Mouse (Mus musculus) retina, postnatal 1 day (tissue): ENCODE data around the gene Grid1.
A peak's percentile ranks its signal among the peaks of the same experiment; 100 is the strongest.

Source experiments
- DNase-seq: peaks from one replicate; pipeline ENCODE4 v3.0.0-alpha.2; 2012

Gene Grid1

DNA sequence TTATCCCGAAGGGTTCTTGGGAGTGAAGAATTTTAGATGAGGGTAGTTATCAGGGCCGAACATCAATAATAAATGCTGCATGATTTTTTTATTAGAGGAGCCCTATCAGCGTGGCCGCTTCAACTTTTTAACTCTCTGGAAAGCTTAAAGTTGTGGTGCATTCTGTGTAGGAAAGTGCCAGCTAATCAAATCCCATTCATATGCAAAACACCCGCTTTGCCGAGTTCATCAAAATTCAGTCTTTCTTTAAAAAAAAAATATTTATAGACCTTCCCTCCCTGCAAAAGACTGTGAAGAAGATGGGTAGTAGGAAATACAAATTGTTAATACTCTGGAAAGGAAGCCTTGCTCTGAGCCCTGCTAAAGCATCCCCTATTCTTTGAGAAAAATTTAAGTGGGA lies 99.3 kb downstream of the Grid1 start:
- no peak for DNase-seq

DNA sequence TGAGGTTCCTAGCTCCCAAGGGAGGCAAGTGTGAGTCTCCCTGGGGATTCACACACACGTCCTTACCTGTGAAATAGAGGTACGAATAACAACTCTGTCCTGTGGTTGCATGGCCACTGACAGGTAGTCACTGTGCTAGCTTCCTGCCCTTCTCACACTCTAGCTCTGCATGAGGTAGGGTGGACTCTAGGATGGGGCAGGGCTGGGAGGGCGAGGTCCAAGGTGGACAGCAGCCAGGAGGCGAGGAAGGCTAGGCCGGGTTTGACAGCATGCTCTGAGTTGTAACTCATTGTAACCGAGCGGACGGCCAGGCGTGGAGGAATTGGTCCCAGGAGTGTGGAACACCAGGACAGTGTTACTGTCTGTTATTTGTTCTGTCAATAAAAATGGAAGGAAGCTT lies 101.4 kb downstream of the Grid1 start:
- no peak for DNase-seq

DNA sequence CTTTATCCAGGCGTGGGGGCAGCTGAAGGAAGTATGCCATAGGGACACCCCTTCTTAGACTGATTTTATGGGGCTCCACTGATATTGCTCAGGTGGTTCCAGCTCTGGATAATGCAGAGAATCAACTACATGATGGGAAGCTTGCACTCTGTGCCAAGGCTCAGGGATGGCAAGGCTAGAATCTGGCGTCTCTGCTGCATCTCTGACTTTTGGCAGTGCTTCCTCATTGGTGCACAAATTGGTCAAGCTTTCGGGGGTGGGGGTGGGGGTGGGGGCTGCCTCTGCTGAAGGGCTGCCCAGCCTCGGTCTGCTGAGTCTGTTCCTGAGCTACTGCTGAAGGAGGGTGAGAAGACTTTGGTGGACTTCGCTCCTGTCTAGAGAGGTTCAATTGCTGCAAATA lies 105.1 kb downstream of the Grid1 start:
- no peak for DNase-seq

DNA sequence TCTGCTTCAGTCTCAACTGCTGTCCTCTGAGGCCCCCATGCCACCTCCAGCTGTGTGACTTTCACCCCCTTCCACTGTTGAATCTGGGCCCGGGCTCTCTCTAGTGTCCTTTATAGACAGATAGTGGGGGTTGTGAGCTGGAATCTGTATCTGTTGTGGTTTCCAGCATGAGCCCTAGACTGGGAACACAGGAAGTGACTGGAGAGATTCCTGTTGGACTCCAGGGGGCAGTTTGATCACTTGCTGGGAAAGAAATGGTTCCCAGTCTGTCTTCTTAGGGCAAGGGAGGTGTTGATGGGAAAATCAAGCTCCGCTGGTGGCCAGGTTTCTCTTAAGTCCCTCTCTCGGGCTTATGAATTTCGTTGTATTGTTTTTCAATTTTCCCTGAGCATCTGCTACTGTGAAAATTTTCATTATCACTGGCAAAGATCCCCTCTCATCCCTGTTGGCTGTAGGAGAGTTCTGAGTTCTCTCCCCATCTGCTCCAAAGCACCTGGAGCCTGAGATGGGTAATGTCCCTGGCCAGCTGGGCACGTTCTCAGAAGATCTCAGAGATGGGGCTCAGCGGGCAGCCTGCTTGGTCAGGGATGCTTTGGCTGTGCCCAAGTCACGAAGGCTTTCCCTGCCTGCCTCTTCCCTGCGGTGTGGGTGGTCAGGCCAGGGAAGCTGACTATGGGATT lies 110.3 kb downstream of the Grid1 start:
- DNase-seq, result no peak

DNA sequence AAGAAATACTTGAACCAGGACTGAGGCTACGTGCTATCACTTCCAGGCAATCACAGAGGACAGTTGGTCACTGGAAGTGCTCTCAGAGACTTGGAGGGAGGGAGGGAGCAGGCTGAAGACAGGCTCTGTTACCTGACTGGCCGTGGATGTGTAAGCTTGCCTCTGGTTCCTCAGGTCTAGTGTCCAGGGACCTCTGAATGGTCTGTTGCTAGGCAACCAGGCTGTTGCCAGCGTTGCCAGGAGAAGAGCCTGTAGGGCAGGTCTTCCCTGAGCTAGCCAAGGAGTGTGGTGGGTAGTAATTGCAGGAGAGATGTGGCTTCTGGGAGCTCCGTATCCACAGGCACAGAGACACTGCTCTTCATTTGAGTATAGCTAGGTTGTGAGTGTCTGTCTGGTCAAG lies 113.3 kb downstream of the Grid1 start:
- peak; percentile 39 for DNase-seq

DNA sequence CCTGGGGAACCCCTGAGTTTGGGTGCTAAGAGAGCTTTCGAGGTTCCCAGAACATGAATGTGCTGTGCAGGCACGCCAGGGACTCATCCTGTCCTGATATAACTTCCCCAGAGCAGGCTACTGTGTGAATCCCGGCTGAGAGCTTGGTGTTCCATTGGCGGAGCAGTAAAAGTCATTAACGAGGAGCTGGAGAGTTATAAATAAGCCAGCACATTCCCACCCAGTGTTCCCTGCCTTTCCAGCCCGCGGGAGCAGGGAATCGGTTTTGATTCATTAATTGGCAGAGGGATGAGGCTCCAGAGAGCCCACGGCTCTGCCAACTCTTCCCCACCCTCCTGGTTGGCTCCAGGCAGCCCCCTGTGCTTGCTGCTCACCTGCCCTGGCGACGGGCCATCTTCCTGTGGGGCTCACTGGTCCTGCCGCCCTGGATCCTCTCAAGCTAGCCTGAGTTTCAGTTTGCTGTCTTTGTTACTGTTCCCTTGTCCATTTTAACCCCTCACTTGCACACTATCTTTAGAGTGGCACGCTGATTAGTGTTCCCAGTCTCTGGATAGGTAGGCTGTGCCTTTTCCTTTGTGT lies 116.4 kb downstream of the Grid1 start:
- no peak for DNase-seq

DNA sequence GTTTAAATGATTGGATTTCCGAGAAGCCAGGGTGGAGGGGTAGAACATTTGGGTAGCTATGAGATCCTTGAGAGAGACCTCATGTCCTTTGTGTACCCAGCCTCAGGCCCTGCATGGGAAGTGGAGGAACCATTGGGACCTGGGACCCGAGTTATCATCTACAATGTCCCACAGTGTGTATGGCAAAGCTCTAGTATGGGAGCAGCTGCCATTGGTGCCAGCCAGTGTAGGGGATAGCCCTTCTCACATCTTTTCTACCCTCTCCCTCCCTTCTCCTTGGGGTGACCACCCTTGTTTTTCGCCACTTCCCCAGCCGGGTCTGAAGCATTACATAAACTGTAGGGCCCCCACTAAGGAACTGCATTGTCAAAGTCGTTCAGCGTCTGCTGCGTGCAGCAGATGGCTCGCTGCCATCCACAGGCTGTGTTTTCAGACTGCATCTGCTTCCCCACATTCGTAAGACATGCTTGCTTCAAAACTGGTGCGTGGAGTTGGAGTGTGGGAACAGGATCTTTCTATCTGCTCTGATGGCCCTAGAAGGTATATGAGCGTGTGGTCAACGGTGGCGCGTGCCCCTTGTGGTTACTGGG lies 124.6 kb downstream of the Grid1 start:
- no peak for DNase-seq

DNA sequence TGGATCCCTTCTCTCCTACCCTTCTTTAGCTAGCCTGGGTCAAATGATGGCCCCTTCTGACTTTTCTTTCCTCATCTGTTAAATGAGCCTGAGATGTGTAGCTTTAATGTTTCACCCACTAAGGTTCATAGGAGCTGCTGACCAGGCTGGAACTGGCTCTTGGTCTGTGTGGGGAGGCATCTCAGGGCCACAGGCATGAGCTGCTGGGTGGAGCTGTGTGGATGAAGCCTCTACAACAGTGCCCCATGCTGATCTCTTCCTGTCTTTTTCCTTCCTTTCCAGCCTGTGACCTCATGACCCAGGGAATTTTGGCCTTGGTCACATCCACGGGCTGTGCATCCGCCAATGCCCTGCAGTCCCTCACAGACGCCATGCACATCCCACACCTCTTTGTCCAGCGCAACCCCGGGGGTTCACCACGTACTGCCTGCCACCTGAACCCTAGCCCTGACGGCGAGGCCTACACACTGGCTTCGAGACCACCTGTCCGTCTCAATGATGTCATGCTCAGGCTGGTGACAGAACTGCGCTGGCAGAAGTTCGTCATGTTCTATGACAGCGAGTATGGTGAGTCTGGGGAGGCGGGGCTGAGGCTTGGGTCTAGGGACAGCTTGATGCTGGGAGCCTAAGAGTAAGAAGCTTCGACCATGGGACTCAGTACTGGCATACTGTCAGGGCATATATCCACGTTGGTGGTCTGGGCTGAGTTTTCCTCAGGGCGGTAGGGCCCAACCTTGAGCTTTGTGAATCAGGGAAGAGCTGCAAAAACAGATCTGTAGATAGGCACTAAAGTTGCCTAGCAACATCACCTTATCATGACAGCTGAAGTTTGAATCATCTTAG lies 125.8 kb downstream of the Grid1 start:
- no peak for DNase-seq

DNA sequence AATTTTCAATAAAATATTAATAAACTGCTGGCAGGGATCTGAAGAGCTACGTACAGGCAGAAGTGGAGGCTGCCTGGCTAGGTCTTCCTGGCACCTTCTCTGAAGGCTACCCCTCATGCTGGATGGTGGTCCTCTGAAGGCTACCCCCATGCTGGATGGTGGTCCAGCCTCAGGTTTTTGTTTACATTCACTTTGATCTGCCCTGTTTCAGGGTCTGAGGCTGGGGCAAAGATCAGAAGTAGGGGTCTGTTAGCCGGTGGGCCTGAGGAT lies 126.3 kb downstream of the Grid1 start:
- DNase-seq, result no peak

DNA sequence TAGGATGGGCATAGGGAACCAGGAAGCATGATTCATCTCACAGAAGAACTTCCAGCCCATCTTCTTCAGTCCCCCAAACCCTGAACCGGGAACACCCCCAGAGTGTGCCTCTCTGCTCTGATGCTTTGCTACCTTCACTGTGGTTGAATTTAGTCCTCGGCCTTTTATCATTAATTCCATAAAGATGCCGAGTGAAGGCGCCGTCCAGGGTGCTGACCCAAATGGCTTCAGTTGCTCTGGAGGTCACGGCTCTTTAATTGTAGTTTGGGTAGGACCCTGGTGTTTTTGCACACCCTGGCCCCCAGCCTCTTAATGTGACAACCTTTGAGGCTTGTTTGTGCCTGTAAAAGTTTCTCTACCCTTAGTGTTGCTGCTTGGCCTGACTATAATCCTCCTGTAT lies 128.3 kb downstream of the Grid1 start:
- no peak for DNase-seq

DNA sequence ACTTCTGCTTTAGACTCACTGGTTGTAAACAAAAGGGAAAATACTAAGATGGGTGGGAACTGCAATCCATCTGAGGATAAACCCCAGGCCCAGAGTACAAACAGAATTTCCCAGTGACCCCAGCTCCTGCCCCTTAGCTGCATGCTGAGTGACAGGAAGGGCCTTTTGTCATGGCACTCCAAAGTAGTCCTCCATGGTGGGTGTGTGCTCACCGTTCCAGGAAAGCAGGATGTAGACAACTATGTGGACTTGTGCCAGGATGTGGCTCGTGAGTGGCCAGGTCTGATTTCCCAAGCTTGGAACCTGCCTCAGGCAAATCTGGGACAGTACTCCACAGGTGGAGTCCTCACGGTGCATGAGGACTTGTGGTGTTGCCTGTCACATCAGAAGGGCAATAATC lies 132.4 kb downstream of the Grid1 start:
- no peak for DNase-seq

DNA sequence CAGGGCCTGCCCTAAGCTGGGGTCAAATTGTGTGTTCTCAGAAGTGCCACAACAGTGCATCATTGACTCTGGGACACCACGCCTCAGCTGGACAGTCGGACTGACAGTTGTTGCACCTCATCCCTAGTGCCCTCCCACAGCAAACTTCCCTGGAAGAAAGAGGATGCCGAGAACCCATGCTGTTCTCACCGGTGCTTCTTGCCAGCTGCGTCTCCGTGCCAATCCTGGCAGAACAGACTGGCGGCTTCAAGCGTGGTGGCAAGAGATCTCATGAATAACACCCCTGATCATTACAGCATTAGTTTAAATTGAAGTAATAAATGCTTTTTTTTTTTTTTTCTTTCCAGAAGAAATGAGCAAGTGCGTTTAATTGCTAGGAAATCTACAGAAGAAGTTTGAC lies 133.7 kb downstream of the Grid1 start:
- DNase-seq, result no peak

DNA sequence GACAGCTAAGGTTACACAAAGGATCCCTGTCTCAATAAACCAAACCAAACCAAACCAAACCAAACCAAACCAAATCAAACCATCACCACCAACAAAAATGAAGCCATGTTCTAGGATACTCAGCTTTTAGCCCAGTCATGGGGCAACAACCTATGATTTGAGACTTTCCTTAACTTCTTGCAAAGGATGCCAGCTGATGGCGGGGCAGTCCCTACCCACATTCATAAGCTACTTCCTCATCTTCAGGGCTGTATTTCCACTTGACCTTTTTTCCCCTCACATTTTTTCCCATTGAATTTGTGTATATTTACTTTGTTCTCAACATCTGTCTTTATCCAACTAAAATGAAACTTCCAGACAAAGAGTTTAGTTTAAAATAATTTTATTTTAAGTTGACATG lies 135.8 kb downstream of the Grid1 start:
- no peak for DNase-seq

DNA sequence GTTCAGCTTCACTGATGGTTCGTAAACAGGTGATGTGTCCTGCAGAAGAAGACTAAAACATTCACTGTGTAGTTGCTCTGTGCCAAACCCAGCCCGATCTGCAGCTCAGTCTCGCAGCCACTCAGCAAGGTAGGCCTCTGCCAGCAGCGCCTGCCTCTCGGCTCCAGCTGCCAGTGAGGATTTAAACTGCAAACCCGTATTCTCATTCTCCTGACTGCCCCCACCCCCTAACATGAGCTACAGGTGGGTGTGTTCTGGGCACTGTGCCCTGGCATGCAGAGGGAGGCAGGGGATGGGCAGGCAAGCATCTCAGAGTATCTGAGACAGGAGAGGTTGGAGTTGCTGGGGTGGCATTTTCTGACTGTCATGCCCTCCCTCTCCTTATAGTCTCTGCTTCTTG lies 140.3 kb downstream of the Grid1 start:
- DNase-seq, result no peak

DNA sequence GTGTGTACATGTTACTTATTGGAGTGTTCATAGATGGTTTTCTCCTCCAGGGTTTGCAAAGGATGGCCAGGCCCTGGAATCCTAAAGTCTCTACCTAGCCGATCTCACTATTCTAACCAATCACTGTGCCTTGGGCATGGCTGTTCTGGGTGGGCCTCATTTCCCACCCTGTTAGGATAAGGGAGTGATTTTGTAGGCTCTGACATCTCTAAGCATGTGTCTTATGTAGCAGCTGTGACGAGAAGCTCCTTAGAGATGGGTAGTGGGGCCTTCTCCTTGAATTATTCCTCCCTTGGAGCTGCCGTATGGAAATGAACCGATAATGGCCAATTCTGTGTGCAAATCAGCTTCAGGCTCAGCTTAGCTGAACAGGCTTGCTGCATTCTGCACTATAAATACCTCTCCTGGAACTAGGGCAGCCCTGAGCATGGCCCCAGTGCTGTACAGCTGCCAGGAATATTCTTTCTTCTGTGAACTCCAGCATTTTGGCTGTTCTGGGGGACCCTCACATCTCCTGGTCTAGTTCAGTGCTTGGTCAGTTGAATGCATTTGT lies 143.8 kb downstream of the Grid1 start:
- no peak for DNase-seq

DNA sequence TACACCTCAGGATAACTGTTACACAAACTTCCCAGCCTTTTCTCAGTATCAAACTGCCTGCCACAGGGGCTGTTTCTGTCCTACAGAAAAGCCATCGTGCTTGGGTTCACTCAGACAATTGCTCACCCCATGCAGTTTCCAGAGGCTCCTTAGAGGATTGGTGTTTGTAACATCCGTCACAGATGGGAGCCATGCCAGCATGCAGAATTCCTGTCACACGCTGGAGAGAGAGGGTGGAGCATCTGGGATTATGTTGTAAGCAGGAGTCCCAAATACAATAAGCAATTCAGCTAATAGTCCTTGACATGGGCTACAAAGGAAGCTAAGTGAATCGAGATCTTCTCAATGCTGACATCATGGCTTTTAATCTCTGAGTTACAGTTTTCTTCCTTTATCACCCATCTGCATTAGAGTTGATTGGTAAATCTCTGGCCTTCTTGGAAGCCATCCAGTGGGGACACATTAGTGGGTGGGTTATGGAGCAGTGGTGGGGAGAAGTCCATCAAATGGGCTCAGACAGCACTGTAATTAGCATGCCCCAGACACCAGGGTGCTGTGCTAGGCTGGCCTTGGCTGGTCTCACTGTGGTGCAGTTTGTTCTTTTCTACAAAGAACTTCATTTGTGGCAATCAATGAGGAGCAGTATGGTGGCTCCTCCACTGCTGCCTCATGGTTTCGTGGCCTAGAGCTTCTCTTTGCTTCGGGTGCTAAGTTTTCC lies 149.4 kb downstream of the Grid1 start:
- peak; percentile 94 for DNase-seq

DNA sequence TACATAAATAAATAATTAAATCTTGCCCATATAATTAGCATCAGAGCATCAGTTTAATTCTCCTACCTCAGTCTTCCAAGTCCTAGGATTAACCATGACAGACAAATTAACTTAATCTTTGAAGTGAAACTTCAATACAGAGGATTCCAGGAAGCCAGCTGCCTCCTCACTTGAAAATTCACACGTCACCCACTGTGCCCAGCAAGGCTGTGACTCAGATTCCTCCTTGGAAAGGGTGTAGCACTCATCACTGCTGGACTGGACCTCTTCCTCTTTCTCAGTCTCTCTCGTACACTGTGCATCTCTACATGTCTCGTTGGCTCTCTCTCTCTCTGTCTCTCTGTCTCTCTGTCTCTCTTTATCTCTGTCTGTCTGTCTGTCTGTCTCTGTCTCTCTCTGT lies 153.0 kb downstream of the Grid1 start:
- DNase-seq, result no peak

DNA sequence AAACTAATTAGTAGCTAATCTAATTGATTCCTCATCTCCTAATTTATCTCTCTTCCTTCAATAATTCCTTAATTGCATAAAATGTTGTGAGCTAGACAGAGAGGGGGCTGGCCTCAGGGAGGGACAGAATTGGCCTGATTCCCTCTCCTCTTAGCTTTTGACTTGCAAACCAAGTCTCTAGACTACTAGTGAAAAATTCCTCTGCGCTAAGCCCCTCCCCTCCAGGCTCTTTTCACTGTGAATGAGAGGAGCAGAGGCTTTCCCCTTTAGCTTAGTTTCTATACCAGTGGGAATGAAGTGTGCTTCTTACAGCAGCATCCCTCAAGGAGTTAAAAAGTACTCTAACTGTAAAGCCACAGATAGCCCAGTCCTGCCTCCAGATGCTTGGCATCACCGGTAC lies 160.8 kb downstream of the Grid1 start:
- no peak for DNase-seq

DNA sequence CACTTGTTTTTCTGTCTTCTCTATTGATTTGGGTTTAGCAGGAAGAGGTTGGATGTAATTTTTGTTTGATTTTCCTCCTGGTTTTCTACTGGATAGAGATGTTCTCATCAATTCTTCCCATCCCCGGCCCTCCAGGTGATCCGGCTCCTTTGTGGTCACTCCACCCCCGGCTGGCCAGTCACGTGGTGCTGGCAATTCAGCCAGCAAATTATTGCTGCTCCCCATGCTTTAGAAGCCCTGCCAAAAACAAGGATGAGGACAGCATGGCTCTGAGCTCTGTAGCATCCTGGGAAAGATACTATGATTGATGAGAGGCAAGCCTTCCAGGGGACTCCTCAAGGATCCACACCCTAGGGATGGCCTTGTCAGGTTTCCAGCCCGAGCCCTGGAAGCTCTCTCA lies 169.2 kb downstream of the Grid1 start:
- no peak for DNase-seq

DNA sequence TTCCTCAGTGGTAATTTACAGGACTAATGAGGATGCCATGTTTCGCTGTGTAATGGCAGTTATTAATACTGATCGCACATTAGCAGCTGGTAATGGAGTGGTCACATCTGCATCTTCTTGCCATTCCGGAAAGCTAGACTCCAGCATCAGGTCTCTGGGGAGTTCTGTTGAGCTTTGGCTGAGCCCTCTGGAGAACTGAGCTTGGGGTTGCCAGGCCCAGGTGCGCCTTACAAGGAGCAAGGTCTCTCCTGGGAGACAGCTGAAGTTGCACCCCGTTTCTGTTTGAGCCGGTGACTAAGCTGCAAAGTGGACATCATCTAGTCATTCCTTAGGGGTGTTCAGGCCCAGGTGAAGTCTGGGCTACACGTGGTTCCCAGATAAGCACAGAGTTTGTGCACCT lies 186.8 kb downstream of the Grid1 start:
- DNase-seq, result no peak

DNA sequence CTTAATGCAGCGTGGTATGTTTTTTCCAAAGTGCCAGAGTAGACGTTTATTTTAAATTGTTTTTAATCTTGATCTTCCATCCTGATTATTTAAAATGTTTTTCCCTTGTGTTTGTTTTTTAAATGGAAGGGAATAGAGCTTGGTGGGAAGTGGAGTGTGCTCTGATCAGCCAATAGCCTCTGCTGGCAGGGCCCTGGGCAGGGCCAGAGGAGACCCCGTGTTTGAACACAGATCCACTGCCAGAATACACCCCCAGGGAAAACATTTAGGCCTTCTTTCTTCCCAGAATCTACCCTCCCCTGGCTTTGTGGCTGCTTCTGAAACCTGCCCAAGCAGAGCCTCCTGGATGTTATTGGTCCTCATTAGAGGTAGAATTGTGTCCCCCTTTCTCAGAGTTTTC lies 188.8 kb downstream of the Grid1 start:
- DNase-seq, result no peak

DNA sequence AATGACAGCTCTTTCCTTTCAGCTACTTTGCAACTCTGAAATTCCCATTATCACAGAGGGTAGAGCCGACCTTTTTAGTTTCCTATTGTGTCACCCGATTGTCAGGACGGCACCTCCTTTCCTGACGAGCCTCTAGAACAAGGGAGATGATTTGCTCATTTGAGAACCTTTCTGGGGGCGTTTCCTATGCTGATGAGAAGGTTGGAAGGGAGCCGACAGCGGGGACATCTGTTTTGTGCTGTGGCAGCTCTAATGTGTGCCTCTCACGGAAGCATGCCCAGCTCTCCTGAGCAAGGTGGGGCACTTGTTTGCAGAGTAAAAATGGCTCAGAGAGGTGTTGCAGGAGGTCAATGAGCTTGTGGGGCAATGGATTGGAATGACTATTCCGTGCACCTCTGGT lies 189.2 kb downstream of the Grid1 start:
- no peak for DNase-seq

DNA sequence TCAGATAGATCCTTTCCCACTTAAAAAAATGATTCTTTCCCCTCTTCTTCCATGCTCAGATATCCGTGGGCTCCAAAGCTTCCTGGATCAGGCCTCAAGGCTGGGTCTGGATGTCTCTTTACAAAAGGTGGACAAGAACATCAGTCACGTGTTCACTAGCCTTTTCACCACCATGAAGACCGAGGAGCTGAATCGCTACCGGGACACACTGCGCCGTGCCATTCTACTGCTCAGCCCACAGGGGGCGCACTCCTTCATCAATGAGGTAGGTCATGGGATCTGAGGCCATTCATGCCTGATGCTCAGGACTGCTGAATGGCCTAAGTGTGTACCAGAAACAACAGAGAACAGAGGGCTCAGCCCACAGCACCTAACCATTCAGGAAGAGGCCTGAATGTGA lies 206.8 kb downstream of the Grid1 start:
- DNase-seq, result no peak
